Mouse (Mus musculus) activated CD4-positive, CD25-positive, alpha-beta regulatory T cell, adult 4 months (primary cell): ENCODE measurements around the gene Olfr599. TPM values are rescaled to one million over a fixed set of nuclear protein-coding genes. Genes with fewer than 3 reads are reported as not detected.
"Not testable (repeated sequence)": the region's sequence is repeated elsewhere in the genome, so short reads cannot be mapped to it uniquely, and the experiment has no call there.

Source experiments
- ATAC-seq: one replicate; pipeline ENCODE4 v1.8.0; 2017
- polyA plus RNA-seq, 2 experiments: library from polyadenylated mRNA; unstranded; fragments of 100-300 nt; shearing (Covaris generic); gene quantifications; one replicate each; pipeline ENCODE4 v1.2.1; 2017

Gene Olfr599
- polyA plus RNA-seq, result not detected

- ATAC-seq, result no peak
These were observed at the start of gene Olfr599 for GRCm38 (mm10) chr7:103335617-103336016. Olfr599 (plus strand) TSS chr7:103335917.

GRCm38 (mm10) chr7:103305348-103305747 lies 30.4 kb upstream of the Olfr599 start, which contains the start of gene Olfr596:
Olfr596 (plus strand) TSS chr7:103305648.
- ATAC-seq, result not testable (repeated sequence)

- not testable (repeated sequence) for ATAC-seq
These were observed 19.7 kb upstream of the Olfr599 start, which contains the start of gene Olfr597 for GRCm38 (mm10) chr7:103316015-103316414. Olfr597 (plus strand) TSS chr7:103316315.

- no peak for ATAC-seq
These were observed 12.4 kb upstream of the Olfr599 start, which contains the start of gene Olfr598 for GRCm38 (mm10) chr7:103323268-103323667. Olfr598 (plus strand) TSS chr7:103323568.

GRCm38 (mm10) chr7:103349569-103349968 lies 13.9 kb downstream of the Olfr599 start, which contains the start of gene Olfr600:
Olfr600 (minus strand) TSS chr7:103349669.
- ATAC-seq, result no peak

- ATAC-seq, result no peak
These were observed 26.8 kb downstream of the Olfr599 start, which contains the start of gene Olfr601 for GRCm38 (mm10) chr7:103362555-103362954. Olfr601 (minus strand) TSS chr7:103362655.

GRCm38 (mm10) chr7:103386077-103386476 lies 50.4 kb downstream of the Olfr599 start, which contains the start of gene Olfr603:
Olfr603 (minus strand) TSS chr7:103386177.
- no peak for ATAC-seq

Other genes starting within 250 kb of the Olfr599 start
- gene Olfr585, start 238.2 kb upstream of the Olfr599 start, polyA plus RNA-seq, result not detected
- not detected for gene Olfr586, start 210.3 kb upstream of the Olfr599 start, polyA plus RNA-seq
- gene Olfr588-ps1, start 195.0 kb upstream of the Olfr599 start, polyA plus RNA-seq, result under 1 TPM in 1 of 2 experiments, not detected in 1; 0.07 TPM
- gene Olfr589, start 179.6 kb upstream of the Olfr599 start, polyA plus RNA-seq, result not detected
- gene Olfr591, start 157.6 kb upstream of the Olfr599 start, polyA plus RNA-seq, result under 1 TPM in 1 of 2 experiments, not detected in 1; 0.09 TPM
- gene Olfr592, start 151.1 kb upstream of the Olfr599 start, polyA plus RNA-seq, result not detected
- not detected for gene Olfr593, start 124.1 kb upstream of the Olfr599 start, polyA plus RNA-seq
- not detected for gene Olfr594, start 118.9 kb upstream of the Olfr599 start, polyA plus RNA-seq
- gene Usp17ld, start 83.4 kb upstream of the Olfr599 start, polyA plus RNA-seq, result not detected
- gene Olfr596, start 30.3 kb upstream of the Olfr599 start, polyA plus RNA-seq, result not detected
- under 1 TPM in 1 of 2 experiments, not detected in 1; 0.12 TPM for gene Olfr597, start 19.6 kb upstream of the Olfr599 start, polyA plus RNA-seq
- not detected for gene Olfr598, start 12.3 kb upstream of the Olfr599 start, polyA plus RNA-seq
- not detected for gene Olfr600, start 13.8 kb downstream of the Olfr599 start, polyA plus RNA-seq
- gene Olfr601, start 26.7 kb downstream of the Olfr599 start, polyA plus RNA-seq, result not detected
- gene Olfr603, start 50.3 kb downstream of the Olfr599 start, polyA plus RNA-seq, result not detected
- gene Usp17lc, start 79.2 kb downstream of the Olfr599 start, polyA plus RNA-seq, result not detected
- gene Olfr605, start 109.5 kb downstream of the Olfr599 start, polyA plus RNA-seq, result not detected
- gene Olfr606, start 113.1 kb downstream of the Olfr599 start, polyA plus RNA-seq, result not detected
- under 1 TPM in 1 of 2 experiments, not detected in 1; 0.08 TPM for gene Olfr607, start 128.2 kb downstream of the Olfr599 start, polyA plus RNA-seq
- gene Olfr608, start 134.0 kb downstream of the Olfr599 start, polyA plus RNA-seq, result not detected
- not detected for gene Olfr609, start 162.1 kb downstream of the Olfr599 start, polyA plus RNA-seq
- not detected for gene Olfr610, start 176.2 kb downstream of the Olfr599 start, polyA plus RNA-seq
- not detected for gene Olfr611, start 184.9 kb downstream of the Olfr599 start, polyA plus RNA-seq
- not detected for gene Olfr612, start 206.8 kb downstream of the Olfr599 start, polyA plus RNA-seq
- not detected for gene Olfr613, start 212.2 kb downstream of the Olfr599 start, polyA plus RNA-seq
- not detected for gene Olfr615, start 220.2 kb downstream of the Olfr599 start, polyA plus RNA-seq
- not detected for gene Olfr616, start 233.2 kb downstream of the Olfr599 start, polyA plus RNA-seq
- not detected for gene Olfr617, start 237.1 kb downstream of the Olfr599 start, polyA plus RNA-seq